Mouse (Mus musculus): ENCODE results near the gene Prex1.

Prex1 gene

DNA sequence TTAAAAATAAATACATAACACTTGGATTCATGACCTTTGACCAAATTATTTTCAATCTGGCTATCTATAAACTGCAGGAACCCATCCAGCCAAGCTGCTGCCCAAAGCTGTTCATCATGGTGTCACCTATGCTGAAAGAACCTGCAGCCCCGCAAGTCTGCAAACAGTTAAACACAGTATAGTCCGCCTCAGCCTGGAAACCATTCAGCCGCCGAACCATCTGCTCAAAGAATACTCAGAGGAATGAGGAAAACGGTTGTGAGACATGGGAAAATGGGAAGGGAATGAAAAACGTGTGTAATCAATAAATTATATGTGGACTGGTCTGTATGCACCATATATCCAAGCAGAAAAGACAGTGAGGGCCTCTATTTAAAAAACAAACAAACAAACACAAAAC is 13.3 kb upstream of the Prex1 start:
- no peak for DNase-seq (ENCODE audit: low read depth, low spot score)

DNA sequence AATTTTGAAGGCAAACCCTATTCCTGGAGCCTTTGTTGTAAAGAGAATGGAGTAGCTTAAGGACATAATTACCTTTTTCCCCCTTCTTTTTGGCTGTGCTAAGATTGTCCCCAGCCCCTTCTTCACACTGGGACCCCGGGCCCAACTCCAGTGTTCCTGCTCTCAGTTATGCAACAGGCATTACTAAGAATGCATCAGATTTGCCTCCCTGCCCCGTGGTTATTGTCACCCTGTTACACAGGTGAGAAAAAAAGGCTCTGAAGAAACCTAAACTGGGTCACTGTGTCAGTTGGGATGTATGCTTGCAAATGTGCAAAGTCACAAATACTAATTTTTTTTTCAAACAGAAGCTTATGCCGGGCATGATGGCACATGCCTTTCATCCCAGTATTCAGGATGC is 6.8 kb upstream of the Prex1 start:
- DNase-seq (ENCODE audit: low read depth, low spot score) = no peak

DNA sequence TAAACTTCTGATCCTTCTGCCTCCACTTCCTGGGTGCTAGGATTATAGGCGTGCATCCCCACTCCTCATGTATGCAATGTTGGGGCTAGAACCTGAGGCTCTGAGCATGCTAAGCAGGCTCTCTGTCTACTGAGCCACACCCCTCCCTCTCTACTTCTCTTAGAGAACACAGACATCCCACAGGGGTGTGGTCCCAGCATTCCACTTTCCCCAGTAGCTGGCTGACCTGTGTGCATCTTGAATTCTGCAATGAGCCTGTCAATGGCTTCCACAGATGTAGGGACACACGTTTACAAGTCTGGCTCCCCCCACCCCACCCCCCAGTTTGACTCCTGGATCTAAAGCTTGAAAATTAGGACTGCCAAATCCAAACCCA is 6.3 kb upstream of the Prex1 start:
- DNase-seq (ENCODE audit: low read depth, low spot score) = no peak

DNA sequence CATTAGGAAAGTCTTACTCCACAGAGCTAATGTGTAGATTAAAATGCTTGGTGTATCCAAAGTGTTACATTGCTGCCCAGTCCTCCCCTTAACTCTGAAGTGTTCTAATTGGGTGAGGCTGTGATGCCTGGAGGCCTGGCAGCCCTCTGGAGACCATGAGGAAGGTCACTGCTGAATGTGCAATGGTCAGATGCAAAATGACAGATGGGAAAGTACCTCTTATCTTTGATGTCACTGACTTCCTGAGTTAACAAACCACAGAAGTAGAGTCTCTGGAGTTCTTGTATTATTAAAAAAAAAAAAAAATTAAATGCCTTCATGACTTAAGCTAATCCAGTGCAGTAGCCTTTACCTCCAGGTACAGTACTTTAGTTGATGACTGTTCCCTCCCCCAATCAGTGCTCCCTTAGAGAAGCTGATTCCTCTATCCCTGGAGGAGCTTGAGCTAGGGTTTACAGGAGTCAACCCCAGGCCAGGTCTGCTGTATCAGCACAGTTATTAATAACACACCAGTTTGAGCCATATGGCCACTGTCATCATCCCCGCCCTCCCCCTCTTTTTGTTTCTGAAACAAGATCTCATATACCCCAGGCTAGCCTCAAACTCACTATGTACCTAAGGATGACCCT is 5.8 kb upstream of the Prex1 start:
- DNase-seq (ENCODE audit: low read depth, low spot score) = peak; percentile 46

DNA sequence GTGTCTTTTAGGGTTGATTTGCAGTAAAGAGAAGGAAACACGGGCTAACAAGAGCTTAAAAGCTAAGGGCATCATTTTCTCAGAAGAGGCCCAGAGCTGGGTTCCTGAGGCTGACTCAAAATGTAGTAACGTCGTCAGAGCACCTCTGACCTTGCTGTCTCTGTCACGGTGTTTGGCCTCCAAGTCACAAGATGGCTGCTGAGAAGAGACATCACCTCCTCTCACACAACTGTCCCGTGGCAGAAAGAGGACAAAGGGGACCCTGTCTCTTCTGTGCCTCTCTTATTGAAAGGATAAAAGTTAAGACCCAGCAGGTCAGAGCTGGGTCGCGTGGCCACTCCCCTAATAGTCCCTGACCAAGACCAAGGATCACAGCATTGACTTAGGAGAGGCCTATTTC is 2.4 kb upstream of the Prex1 start:
- DNase-seq (ENCODE audit: low read depth, low spot score) = no peak

DNA sequence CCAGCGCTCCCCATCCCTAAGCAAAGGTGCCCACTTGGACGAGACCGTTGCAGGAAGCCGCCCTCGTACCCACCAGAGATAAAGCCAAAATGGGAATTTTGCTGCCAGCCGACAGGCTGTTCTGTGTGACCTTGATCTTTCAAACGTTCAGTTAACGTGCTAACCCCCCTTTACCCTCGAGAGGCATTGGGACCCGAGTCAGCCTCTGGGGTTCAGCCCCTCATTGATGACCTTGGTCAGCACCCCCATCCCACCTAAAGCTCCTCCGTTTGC is 731 bp upstream of the Prex1 start:
- DNase-seq (ENCODE audit: low read depth, low spot score) = no peak

DNA sequence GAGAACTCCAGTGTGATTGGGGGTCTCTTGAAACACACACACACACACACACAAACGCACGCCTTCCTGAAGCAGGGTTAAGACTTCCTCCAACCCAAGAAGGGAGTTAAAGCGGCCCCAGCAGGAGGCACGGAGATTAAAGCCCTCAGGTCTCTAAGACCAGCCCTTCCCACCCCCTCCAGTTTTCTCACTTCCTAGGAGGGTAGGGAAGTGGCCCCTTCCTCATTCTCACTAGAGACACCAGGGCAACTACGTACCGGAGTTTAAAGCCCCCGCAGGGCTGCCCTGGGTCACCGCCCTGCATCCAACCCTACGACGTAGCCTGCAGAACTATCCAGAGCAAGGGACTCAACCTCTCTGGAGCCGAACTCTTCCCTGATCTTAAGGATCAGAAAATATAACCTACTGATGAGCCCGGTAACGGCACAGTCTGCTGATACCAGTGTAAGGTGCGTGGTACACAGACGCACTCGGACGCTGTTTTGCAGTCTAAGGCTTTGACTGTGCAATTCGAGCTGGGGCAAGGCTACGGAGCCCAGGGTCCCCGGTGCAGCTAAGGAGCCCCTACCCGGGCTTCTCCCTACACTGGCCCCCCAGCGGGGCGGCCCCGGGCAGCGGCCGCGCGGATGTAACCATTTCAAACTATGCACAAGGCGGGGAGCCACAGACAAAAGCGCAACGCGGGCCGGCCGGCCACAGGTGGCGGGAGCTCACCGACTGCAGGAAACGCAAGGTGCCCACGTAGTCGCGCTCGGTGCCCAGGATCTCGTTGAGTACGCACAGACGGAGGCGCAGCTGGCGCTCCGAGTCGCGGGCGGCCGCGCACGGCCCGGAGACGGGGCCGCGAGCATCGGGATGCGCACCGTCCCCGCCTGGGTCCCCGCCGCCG is 587 bp downstream of the Prex1 start:
- DNase-seq (ENCODE audit: low read depth, low spot score) = peak; percentile 62

DNA sequence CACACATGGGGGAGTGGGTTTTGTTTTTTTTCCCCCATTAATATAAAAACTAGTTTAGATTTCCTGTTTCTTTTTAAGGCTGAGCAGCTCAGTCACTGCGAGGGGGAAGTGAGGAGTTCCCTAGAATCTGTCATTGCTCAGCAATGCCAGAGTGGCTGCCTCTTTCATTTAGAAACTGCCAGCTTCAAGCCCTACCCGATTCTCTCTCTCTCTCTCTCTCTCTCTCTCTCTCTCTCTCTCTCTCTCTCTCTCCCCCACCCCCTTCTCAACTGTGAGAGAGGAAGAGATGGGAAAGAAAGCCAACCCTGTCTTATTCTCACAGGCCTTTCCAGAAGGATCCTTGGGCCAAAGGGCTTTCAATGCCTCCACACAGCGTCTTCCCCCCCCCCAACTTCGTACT is 1.3 kb downstream of the Prex1 start:
- peak; percentile 58 for DNase-seq (ENCODE audit: low read depth, low spot score)

DNA sequence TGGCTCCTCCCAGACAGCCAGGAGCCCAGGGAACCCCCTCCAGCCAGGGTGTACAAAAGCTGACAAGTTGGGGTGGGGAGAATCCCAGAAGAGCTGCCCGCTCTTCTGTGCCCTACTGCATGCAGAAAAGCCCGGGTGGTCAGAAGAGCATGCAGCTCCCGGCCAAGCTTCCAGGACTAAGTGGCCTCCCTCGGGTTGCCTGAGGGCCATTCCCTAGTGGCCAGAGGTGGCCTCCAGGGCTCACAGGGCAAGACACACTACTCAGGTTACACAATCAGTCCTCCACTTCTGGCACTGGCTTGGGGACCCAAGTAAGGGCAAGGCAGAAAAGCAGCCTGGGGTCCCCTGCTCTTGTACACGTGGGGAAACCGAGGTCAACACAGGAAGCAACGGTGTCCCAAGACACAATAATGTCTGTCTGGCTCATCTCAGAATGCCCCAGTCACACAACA is 1.9 kb downstream of the Prex1 start:
- no peak for DNase-seq (ENCODE audit: low read depth, low spot score)

DNA sequence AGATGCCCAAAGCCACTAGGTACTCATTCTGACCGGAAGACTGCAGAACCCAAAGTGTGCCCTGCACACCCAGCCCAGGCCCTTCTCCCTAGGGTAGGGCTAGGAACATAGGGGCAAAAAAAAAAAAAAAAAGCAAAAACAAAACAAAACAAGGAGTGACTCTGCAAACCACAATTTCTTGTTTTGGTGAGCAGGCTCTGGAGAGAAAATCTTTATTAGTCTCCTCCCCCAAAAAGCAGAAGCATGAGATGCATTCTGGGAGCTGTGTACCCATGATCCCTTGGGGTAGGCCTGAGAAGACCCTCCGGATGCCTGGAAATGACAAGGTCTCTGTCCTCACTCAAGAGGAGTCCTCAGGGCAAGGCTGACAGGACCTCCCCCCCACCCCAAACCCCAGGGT is 3.7 kb downstream of the Prex1 start:
- no peak for DNase-seq (ENCODE audit: low read depth, low spot score)

DNA sequence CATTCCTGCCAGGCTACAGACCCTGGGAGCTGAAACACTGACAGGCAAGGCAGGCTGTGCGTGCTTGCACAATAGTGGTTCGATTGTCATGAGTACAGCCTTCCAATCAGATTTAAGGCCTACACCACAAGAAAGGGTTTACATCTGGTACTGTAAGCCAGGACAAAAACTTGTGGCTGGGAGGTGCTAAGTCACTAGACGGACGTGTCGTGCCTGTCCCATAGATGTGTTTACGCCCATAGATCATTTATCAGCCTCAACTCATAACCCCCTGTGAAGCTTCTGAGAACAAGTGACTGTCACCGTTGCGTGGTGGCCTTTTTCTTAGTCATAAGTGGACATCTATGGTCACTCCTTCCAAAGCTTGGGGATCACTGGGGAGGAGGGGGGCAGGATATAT is 5.3 kb downstream of the Prex1 start:
- peak; percentile 54 for DNase-seq (ENCODE audit: low read depth, low spot score)

DNA sequence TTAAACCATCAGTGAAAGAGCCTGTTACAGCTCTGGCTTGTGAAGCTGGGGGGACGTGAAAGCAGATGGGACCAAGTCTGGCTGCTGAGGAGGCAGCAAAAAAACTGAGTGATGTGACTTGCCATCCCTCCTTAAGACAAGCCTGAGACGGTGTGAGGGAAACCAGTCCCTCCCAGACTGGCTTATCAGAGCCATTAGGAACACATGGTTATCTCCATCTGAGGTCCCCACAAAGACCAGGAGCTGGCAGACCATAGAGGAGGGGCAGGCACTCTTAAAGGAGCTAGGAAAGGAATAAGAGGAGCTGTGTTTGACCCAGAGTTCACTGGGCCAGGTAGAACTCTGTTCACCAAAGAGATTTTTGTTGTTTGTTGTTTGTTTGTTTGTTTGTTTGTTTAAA is 7.1 kb downstream of the Prex1 start:
- DNase-seq (ENCODE audit: low read depth, low spot score) = no peak

DNA sequence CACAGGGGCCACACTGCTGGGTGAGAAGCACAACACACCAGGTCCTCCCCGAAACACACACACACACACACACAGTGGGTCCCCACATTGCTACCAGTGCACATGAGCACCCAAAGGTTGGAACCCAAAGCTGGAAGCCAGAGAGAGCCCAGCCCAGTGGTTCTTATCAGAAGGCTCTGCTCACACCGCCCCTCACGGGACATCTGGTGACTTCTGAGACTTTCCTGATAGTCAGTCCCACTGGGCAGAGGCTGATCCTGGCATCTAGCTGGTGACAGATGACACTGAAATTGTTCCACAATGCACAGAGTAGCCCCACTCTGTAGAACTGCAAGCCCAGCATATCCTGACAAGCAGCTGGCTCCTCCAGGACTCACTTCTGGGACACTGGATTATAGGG is 10.1 kb downstream of the Prex1 start:
- no peak for DNase-seq (ENCODE audit: low read depth, low spot score)

DNA sequence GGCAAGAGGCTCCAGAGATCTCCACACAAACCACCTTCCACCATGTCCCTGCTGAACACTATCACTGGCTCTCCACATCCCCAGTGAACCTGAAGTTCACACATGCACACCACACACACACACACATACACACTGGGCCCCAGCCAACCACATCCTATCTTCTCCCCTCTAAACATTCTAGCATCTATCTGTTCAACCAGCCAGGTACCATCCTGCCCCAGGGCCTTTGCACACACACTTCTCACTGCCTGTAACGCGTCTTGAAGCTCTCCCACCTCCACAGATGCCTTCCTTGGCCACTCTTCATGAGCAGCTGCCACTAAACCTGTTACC is 11.6 kb downstream of the Prex1 start:
- DNase-seq (ENCODE audit: low read depth, low spot score) = peak; percentile 78

DNA sequence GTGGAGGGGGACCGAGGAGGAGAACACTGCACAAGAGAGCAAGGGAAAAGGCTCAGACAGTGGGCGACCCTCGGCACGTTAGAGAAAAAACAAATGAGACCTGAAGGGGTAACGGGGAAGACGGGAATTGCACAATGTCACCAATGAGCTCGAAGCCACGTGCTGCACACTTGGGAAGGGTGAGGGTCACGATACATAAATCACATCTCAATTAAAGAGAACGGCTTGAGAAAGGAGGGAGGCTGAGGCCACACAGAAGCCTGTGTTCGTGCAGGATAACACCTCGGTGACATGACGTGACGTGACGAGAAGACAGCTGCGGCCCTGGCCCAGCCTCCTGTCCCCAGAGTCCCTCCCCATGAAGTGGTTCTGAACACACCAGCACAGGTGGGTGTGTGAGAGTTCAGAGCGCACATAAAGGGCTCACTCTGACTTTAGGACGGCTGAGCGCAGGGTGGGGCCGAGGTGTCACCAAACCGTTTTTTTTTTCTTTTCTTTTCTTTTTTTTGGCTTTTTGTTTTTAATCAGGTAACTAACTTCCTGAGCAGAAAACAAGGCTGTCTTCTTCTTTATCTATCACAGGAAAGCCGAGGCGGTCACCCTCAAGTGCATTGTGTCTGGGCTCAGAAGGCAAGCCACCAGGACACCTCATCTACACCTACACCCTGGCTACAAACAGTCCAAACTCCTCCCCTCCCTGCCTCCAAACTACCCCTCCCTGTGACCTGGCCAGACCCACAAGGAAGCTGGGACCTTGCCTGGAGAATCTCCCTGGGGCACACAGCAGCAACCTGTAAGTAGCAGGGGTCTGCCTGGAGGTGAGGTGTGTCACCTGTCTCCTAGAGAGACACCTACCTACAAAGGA is 12.2 kb downstream of the Prex1 start:
- DNase-seq (ENCODE audit: low read depth, low spot score) = peak; percentile 89

DNA sequence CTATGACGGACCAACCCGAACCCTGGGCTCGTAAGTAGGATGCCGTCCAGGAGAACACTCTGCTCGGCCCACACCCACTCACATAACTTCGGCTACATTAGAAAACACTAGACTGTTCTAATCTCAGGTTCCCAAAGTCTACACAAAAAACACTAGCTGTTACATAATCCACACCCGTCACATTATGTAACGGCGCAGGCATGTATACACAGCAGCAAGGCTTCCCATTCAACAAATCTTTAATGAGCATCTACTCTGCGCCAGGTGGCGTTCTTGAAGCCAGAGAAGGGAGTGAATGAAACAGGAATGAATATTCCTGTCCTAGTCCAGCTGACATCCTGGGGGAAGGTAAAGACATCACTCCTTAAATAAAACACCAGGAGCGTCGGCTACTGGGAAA is 12.9 kb downstream of the Prex1 start:
- no peak for DNase-seq (ENCODE audit: low read depth, low spot score)

DNA sequence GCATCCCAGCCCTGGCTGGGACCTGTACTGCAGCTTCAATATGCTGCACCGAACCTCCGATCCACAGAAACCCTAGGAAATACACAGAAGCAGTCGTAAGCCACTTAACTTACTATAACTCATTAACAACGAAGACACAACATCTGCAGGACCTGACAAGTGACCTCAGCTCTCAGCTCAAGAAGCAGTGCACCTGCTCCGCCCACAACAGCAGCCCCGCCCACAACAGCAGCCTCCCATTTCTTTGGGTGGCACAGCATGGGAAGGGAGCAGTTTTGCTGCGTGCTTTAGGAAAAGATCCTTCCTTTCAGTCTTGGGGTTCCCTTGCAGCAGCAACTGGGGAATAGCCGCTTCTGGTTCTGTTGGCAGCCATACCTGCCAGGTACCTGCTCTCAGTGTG is 13.5 kb downstream of the Prex1 start:
- no peak for DNase-seq (ENCODE audit: low read depth, low spot score)

DNA sequence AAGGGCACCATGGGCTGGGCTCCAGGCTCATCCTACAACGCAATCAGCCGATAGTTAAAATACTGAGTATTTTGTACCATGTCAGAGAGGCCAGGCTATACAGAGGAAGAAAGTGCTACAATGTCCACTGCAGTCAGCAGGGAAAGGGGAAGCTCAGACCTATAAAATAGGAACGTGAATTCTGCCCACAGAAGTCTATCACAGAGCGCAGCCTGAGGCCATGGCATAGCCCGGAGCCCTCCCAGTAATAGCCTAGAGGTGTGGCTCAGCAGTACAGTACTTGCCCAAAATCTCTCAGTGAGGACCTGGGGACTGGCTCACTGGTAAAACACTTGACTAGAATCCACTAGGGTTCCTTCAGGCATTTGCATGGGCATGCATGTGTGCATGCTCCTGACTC is 14.1 kb downstream of the Prex1 start:
- DNase-seq (ENCODE audit: low read depth, low spot score) = no peak

DNA sequence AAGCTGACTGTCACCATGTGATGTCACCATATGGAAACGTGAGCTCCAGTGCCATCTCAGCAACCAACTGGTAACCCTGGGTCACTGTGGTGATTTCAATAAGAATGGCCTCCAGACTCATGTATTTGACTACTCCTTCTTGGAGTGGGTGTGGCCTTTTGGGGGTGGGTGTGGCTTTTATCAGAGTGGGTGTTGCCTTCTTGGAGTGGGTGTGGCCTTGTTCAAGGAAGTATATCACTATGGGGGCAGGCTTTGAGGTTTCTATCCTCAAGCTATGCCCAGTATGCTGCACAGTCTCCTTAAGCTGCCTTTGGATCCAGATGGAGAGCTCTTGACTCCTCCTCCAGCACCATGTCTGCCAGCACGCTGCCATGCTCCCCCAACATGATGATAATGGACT is 19.0 kb downstream of the Prex1 start:
- no peak for DNase-seq (ENCODE audit: low read depth, low spot score)

DNA sequence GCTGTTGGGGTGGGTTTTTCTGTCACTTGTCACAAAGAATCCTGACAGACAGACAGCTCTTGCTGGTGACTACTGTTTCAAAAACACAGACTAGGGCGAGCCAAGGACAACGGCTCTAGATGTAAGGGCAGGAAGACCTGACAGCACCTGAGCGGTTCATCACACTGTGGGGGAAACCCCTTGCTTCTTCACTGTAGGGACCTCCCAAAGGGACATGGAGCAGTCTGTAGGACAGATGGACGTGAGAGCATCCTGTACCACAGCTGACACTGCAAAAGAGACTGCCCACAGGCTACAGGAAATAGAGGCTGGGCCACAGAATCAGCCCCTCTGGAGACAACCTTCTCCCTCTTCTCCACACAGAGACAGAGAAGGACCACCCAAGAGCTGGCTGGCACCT is 20.2 kb downstream of the Prex1 start:
- DNase-seq (ENCODE audit: low read depth, low spot score) = peak; percentile 44

DNA sequence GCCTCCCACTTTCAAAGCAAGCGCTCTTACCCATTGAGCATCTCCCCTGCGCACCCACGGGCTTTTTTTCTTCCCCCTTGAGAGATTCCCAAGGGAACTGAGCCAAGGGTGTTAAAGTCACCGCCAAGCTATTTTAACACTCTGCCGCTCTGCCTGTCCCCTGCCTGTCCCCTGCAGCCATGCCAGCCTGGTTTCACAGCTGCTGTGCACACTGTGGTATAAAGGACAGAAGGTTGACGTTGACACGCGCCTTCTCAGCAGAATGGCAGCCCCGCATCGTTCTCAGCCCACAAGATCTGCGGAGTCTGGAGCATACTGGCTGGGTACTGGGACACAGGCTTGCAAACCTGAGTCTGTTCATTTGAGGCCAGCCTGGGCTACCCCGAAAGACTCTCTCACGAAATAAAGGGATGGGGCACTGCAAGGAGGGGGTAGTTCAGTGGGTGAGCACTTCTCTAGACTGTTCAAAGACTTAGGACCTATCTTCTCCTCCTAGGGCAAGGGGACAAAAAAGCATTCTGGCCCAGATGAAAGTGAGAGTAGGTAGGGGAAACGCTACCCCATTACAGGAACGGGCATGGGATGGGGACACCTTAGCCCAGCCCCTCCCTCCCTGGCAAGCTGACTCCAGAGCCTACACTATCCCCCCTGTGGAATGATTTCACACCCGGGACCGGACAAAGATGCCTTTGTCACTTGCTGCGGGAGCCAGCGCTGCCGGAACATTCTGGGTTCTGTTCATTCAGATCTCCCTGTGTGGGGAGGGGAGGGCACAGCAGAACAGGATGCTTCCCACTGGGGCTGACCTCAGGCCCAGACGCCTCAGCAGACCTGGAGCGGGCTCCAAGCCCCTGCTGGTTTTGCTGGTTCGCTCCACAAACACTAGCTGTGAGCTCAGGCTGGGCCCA is 21.8 kb downstream of the Prex1 start:
- DNase-seq (ENCODE audit: low read depth, low spot score) = no peak

DNA sequence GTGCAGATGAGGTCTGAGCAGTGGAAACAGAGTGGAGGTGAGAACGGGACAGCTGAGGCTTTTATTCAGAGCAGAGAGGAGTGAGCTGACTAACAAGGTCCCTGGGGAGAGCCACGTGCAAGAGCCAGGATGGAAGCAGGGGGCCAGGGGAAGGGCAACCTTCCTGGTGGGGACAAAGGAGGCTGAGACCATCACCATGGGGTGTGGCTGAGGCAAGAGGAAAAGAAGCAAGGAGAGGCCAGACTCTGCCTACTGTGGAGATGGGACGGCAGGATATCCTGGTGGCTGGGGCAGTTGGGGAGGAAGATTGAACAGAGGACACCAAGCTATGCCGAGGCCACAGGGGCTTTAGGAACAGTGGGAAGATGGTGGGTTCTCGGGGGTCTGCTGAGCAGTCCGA is 26.7 kb downstream of the Prex1 start:
- no peak for DNase-seq (ENCODE audit: low read depth, low spot score)

All from CD4-positive, CD25-positive, alpha-beta regulatory T cell, adult 2 months (primary cell).